Mouse (Mus musculus) layer of hippocampus, adult 18-20 months (tissue): ENCODE data around the gene Gm20075. TPM values are rescaled to one million over a fixed set of nuclear protein-coding genes. Genes with fewer than 3 reads are reported as not detected.
"Not testable (repeated sequence)": the region's sequence is repeated elsewhere in the genome, so short reads cannot be mapped to it uniquely, and the experiment has no call there.

Source experiments
- DNase-seq, 2 experiments: peaks; one replicate each; pipeline ENCODE4 v3.0.0; 2022; ENCODE audit warnings: low spot score in 2 of 2
- long read RNA-seq: library from polyadenylated mRNA; stranded (forward); transcript quantifications from one replicate; pipeline ENCODE4 v2.0.0, GENCODE M21; 2021
- total RNA-seq, 2 experiments: library from RNA; stranded (reverse); gene quantifications; 2 replicates each; pipeline ENCODE4 v1.2.3; 2021

Gm20075 gene
- 10 to 100 TPM; 22.4 to 22.9 TPM for total RNA-seq
- long read RNA-seq, result 0 reads

DNA sequence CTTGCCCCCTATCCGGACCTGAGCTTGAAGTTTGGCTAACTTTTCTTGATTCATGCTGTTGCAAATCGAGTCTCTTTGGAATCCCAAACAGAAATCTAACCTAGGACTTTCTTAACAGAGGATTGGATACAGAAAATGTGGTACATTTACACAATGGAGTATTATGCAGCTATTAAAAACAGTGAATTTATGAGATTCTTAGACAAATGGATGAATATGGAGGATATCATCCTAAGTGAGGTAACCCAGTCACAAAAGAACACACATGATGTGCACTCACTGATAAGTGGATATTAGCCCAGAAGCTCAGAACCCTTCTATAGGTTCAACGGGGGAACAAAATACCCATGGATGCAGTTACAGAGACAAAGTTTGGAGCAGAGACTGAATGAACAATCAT, at the start of gene Gm20075:
TSS of gene Gm20075 (minus strand) at position 101 of the 400 bp plus-strand sequence.
- not testable (repeated sequence) for DNase-seq

DNA sequence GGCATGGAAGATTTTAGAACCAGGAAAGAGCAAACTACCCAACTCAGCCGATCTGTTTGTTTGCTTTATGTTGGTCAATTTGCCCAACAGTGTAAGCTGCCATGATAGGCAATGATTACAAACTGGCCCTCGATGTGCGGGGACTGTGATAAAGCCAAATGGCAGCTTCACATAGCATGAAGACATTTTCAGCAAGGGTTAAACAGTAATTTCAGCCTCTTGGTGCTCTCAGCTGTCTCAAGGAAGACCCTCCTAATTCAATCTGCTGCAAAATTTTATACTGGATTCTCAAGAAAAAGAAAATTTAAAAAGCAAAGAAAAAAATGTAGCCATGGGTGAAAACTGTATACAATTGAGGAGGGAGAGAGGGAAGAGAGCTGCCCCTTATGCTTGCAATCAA, 47.9 kb upstream of the Gm20075 start:
- no peak for DNase-seq

DNA sequence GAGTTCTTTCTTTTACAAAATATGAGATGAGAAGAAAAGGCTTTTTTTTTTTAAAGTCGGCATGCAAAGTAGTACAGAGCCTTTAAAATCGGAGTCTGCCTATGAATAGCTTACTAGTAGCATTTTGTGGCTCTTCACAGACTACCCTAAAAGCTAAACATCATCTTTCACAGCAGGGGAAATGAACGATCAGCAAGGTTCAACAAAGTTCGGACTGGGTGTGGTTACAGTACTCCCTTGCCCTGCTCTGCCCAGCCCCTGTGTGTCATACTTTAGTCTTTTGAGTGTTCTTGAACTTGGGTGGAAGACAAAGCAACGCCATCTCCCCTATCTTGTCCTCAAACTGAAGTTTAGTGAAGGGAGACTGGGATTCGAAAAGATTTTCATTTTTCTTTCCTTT, 45.5 kb upstream of the Gm20075 start:
- no peak for DNase-seq

DNA sequence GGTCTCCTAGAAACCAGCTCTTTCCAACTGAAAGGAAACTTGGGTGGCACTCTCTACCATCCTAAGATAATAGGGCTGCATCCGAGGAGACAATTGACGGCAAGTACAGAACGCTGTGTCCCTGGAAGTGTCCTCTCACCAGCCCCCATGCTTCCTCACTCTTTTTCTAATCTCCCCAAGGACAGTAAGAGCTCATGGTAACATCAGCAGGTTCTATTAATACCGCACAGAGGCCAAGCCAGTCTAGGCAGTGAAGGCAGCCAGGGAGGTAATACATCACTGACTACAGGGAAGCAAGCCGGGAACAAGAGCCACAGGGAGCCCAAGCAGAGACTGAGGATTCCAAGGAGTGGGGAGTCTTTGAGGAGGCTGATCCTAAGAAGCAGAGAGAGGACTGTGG, 43.8 kb upstream of the Gm20075 start:
- no peak for DNase-seq

DNA sequence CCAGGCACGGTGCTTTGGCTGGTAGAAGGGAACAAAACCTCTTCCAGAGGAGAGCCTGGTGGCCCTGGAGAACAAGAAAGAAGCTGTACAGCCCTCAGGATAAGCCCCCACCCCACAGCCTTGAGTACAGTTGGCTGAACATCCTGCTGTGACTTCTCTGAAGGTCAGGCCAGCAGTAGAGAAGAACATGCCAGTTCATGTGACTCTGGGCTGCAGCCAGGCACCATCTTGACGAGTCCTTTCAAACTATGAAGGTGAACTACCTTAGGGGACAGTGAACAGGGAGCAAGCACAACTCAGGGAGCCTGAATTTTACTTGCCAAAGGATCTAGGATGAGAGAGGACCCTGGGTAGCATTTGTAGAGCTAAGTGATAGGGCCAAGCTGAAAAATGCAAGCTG, 31.5 kb upstream of the Gm20075 start:
- no peak for DNase-seq

DNA sequence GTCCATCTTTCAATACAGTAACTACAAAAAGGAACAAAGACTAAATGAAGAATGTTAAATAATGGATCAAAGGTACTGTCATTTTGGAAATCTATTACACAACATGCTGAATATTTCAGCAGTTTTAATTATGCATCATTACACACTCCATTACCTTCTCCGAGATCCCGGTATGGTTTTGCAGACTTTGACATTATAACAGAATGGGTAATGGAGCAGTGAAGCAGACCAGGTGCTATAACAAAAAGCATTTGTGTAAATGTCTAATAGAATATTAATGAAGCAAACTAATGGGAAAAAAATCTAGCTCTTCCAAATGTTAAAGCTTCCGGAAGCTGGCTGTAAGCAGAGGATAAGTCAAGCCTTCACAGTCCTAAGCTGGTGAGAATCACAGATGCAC, 29.6 kb upstream of the Gm20075 start:
- no peak for DNase-seq

DNA sequence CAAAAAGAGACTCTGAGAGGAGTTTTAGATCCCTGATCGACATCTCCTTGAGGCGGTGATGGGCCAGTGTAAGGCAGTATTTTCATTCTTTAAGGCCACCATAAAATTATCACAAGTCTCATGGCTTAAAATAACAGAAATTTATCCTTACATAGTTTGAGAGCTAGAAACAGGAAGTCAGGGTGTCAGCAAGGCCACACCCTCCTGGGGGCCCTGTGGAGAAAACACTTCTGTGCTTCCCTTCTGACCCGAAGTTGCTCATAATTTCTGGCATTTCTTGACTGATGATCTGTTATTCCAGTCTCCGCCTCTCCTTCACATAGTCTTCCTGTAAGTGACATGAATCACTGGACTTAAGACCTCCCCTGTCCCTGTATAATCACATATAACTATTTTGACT, 25.2 kb upstream of the Gm20075 start:
- DNase-seq, result no peak

DNA sequence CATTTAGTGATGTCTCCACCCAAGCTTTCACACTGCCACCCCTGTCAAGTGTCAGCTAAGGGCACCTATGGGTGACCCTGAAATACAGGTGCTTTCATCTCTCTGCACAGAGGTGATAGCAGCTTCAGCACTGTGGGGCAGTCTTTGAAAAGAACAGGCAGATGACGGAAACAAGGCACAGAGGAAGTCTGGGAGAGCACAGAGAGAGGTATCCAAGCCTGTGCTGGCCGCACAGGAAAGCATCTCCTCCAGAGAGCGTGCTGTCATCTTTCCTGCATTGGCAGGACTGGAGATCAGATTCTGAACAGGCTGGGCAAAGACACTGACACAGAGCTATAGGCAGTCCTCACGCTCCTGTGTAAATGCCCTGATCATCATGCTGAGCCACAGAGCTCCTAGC, 9.8 kb upstream of the Gm20075 start:
- DNase-seq, result no peak

DNA sequence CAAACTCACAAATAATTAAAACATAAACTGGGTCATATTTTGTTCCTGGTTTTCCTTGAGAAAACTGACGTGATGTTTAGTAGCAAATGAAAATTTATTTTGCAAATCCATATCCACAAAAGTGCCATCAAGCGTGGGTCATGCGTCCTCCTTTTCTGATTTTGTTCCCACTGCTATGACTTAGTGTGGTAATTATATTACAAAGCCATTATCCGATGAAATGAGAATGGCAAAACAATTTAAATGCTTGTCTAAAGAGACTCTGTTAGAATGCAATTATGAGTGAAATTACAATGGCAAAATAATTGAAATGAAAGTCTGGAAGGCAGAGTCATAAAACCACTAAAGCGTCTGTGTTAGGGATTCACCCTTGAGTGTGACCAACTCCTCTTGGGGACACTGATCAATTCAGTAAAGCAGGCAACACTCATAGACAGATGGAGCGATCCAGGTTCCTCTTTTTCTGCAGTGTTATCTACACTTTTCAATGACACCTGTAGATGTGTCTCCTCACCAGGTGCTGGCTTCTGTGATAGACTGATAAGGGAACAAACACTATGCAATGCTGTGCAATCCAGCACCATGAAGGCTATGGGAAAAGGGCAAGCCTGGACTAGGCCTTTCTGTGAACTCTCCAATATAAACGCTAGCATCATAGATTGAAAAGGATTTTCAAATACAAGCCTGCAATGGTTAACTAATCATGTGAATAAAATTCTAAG, 4.6 kb upstream of the Gm20075 start:
- no peak for DNase-seq

DNA sequence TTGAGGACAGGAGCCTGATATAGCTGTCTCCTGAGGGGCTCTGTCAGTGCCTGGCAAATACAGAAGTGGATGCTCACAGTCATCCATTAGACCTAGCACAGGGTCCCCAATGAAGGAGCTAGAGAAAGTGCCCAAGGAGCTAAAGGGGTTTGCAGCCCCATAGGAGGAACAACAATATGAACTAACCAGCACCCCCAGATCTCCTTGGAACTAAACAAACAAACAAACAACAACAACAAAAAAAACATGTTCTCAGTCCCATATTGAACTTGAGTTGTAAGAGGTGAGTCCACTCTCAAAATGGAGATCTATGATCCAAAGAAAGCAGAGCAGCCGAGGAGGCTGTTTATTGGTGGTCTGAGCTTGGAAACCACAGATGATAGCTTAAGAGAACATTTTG, 578 bp upstream of the Gm20075 start, which contains the start of gene Gm17190:
TSS of gene Gm17190 (plus strand) at position 301 of the 400 bp plus-strand sequence.
- DNase-seq, result not testable (repeated sequence)

DNA sequence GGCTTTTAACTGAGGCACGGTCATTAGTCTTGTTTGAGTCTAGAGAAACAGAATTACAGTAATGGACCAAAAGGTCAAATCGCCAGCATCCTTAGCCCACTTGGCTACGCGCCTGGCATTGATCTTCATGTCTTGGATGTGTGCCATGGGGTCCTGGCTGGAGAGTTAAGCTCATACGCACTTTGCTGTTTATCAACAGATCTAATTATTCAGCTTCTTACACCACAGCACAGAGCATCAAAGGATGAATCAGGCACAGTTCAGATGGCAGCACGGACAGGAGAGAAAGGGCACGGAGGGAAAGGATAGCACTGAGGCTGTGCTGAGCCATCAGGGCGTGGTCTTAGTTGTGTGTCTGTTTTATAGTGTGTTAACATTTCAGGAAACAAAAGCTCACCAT, 7.6 kb downstream of the Gm20075 start:
- DNase-seq, result no peak

DNA sequence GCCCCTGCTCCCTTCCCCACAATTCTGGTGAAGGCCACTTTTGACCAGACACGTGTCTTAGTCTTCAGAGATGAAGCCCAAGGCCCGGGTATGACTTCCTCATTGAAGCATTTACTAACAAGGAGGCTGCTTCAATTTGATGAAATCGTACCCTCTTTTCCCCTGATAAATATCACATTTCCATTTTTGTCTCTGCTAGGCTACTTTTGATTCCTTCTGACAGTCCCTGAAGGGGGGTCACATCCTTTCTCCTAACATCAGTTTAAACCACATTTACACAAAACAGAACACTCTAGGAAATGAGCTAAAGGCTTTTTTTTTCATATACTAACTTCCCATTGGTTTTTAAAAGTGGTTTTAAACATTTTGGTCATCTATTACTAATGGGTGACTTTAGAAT, 28.4 kb downstream of the Gm20075 start:
- DNase-seq, result no peak

DNA sequence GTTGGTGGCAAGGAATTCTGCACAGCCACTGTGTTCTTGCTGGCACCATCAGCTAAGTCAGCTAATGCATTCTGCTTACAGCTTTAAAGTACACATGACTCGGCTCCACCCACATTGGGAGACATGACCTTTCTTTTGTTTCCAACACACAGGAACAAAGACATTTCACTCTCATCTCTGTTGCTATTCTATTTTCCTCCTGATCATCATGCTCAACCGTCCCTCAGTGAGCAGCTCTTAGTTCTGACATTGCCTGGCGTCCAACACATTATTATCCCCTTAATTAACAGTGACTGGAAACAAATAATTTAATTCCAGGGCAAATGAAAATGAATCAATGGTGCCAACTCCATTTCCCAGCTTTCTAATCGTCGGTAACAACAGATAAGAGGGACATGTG, 35.8 kb downstream of the Gm20075 start:
- DNase-seq, result no peak

DNA sequence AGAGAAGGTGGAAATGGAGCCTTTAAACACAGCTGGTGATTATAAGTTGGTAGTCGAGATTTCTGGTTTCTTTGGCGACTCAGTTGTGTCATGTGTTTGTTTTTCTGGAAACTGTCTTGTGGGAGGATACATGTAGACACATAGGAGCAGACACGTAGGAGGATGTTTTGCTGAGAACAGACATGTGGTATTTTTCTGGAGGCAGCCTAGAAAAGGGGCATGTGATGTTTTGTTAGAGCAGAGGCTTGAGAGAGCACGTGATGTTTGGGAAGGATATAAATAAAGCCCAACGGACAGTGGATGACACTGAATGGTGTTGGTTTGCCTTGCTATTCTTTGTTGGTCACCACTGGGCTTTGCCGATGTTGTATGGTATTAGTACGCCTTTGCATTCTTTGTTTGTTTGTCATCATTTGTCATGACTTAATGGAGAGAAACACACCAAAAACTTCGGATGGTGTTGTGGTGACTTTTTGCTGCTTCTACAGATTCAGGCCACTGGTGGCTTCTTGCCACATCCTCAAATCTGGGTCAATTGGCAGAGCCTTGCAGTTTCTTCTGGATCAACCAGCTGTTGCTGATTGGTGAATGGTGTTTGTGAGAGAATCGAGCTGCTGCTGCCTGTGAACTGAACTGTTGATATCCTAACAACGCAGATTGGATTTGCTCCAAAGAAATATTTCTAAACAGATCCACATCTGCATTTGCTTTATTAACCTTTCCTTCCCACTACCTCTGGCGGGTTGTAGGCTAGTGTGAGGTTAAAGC, 40.7 kb downstream of the Gm20075 start:
- no peak for DNase-seq

DNA sequence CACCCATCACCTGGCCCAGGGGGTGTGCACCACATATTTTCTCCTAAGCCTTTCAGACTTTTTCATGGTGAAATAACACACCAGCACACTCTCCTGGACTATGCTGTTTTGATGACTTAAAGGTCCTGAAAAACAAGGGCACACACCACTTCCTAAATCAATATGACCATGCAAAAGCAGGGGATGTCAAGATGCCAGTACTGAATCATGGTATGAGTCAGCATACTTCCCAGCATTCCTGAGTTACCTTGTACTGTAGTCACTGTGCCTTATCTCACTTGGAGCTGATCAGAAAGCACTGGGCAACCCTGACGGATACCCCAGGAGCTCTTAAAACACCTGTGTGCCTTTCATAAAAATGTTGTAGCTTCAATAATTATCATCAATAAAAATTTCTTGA, 41.6 kb downstream of the Gm20075 start:
- no peak for DNase-seq

DNA sequence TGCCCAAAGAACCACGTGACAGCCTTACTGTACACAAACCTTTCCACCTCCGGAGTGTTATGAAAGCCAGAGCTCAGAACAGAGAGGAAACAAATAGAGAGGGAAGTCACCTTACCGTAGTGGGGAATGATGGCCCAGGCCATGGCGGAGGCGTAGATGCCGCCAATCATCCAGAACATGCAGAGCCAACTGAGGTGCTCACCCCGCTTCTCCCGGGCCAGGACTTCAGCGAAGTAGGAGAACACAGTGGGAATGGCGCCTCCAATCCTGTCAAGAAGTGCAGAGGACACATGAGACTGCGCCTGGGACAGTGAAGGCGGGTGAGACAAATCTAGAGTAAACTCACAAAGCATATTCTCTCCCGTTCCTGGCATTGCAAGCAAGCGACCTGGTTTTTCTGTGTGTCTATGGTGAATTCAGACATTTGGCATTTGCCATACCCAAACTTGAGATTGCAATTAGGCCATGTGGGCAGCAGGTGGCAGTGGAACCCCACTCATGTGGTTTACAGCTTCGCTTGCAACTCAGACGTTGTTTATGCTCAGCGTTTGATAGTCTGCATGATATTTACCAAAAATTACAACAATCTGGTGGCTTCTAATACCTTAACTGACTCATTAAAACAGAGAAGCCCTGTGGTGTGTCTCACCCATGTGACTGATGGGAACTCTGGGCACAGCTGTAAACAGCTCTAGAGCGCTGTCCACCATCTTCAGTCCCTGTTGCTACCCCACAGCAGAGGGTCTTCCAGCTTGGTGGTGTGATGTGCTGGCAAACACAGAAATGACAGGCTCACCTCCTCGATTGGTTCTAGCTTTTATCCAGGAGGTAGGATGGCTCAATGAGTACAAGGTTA, 50.6 kb downstream of the Gm20075 start:
- peak; percentile 59 to 77 for DNase-seq

Other genes starting within 250 kb of the Gm20075 start
- gene Iqgap2, start 189.5 kb downstream of the Gm20075 start, total RNA-seq, result 10 to 100 TPM; 86.1 to 90.8 TPM
- not detected for gene Gm17190, start 678 bp upstream of the Gm20075 start, total RNA-seq
- 10 to 100 TPM; 14.4 to 18.6 TPM for gene Sv2c, start 51.2 kb upstream of the Gm20075 start, total RNA-seq